Mouse (Mus musculus) embryonic stem cell, embryonic (primary cell): ENCODE data around the gene Olfr1424.
"Not testable (repeated sequence)": the region's sequence is repeated elsewhere in the genome, so short reads cannot be mapped to it uniquely, and the experiment has no call there.

ENCODE experiments used
- CTCF ChIA-PET, 4 experiments: fragments of 300-600 bp in 2 of 4; fragments of 350-600 bp in 2 of 4; sonication (Branson Sonifier 250); formaldehyde crosslinking; loops; one replicate each; lab custom pipeline; 2022; ENCODE audit warnings: inconsistent platforms in 2 of 4; lab: Charles Lee
- POLR2A ChIA-PET, 4 experiments: fragments of 300-600 bp in 2 of 4; fragments of 350-600 bp in 2 of 4; sonication (Branson Sonifier 250); formaldehyde crosslinking; loops; one replicate each; lab custom pipeline; 2022; ENCODE audit warnings: antibody characterized with exemption in 4 of 4, inconsistent platforms in 1 of 4; lab: Charles Lee

The Olfr1424 gene

GRCm38 (mm10) chr19:12062582-12062981 is at the start of gene Olfr1424:
Gene Olfr1424, minus strand, starts transcription at chr19:12062682.
- CTCF ChIA-PET, POLR2A ChIA-PET: not testable (repeated sequence)

GRCm38 (mm10) chr19:12104541-12104940 is 42.1 kb upstream of the Olfr1424 start:
- CTCF ChIA-PET: no interaction called here
- POLR2A ChIA-PET: no interaction called here

- CTCF ChIA-PET: no interaction called here
- POLR2A ChIA-PET: no interaction called here
Measured at GRCm38 (mm10) chr19:12103234-12103633, 40.8 kb upstream of the Olfr1424 start, which contains the start of gene Olfr1427. Gene Olfr1427, minus strand, starts transcription at chr19:12103334.

- POLR2A ChIA-PET: no interaction called here
Measured at GRCm38 (mm10) chr19:12091913-12092312, 29.4 kb upstream of the Olfr1424 start, which contains the start of gene Olfr1426. Gene Olfr1426, minus strand, starts transcription at chr19:12092013.

GRCm38 (mm10) chr19:12077631-12078030 is 15.1 kb upstream of the Olfr1424 start, which contains the start of gene Olfr1425:
Gene Olfr1425, minus strand, starts transcription at chr19:12077731.
- POLR2A ChIA-PET: interaction anchor here in 1 of 4 experiments (0.6 kb wide), 1 partner anchor 18 kb away, joined by 3 read pairs; no protein-coding TSS in a partner anchor
- CTCF ChIA-PET: not testable (repeated sequence)

More at GRCm38 (mm10) chr19:12091913-12092312, 29.4 kb upstream of the Olfr1424 start, which contains the start of gene Olfr1426:
- CTCF ChIA-PET: no interaction called here

- POLR2A ChIA-PET: interaction anchor here in 1 of 4 experiments (1.3 kb wide), 1 partner anchor 51 kb away, joined by 7 read pairs; no protein-coding TSS in a partner anchor
- CTCF ChIA-PET: not testable (repeated sequence)
Measured at GRCm38 (mm10) chr19:12069546-12069945, 7.1 kb upstream of the Olfr1424 start.

- CTCF ChIA-PET: not testable (repeated sequence)
- POLR2A ChIA-PET: interaction anchor here in 1 of 4 experiments (0.9 kb wide), 1 partner anchor 260 kb away, joined by 3 read pairs; no protein-coding TSS in a partner anchor
Measured at GRCm38 (mm10) chr19:12067806-12068205, 5.3 kb upstream of the Olfr1424 start.

- ChIA-PET CTCF (no interaction called here), POLR2A (no interaction called here)
Measured at GRCm38 (mm10) chr19:12043163-12043562, 19.3 kb downstream of the Olfr1424 start.

GRCm38 (mm10) chr19:12041217-12041616 is 21.3 kb downstream of the Olfr1424 start, which contains the start of gene Olfr1423:
Gene Olfr1423, minus strand, starts transcription at chr19:12041317.
- ChIA-PET CTCF (no interaction called here), POLR2A (no interaction called here)

- POLR2A ChIA-PET: interaction anchor here in 1 of 4 experiments (1.0 kb wide), 1 partner anchor 16 kb away, joined by 3 read pairs; no protein-coding TSS in a partner anchor
- CTCF ChIA-PET: no interaction called here
Measured at GRCm38 (mm10) chr19:12037727-12038126, 24.8 kb downstream of the Olfr1424 start.

GRCm38 (mm10) chr19:12026606-12027005 is 35.9 kb downstream of the Olfr1424 start:
- CTCF ChIA-PET: interaction anchor here in 1 of 4 experiments (0.7 kb wide), 1 partner anchor 396 kb away, joined by 3 read pairs; no protein-coding TSS in a partner anchor
- POLR2A ChIA-PET: interaction anchor here in 1 of 4 experiments (0.7 kb wide), 1 partner anchor 440 kb away, joined by 11 read pairs; no protein-coding TSS in a partner anchor

- ChIA-PET POLR2A (no interaction called here), CTCF (no interaction called here)
Measured at GRCm38 (mm10) chr19:12025333-12025732, 37.1 kb downstream of the Olfr1424 start.

GRCm38 (mm10) chr19:12024149-12024548 is 38.3 kb downstream of the Olfr1424 start:
- ChIA-PET CTCF (no interaction called here), POLR2A (no interaction called here)

- CTCF ChIA-PET: interaction anchor here in 3 of 4 experiments (0.6 to 1.3 kb wide), 4 partner anchors 51 to 1298 kb away, joined by 3 to 19 read pairs (median 8); no protein-coding TSS in a partner anchor
- POLR2A ChIA-PET: no interaction called here
Measured at GRCm38 (mm10) chr19:12016192-12016591, 46.3 kb downstream of the Olfr1424 start.

GRCm38 (mm10) chr19:12015708-12016107 is 46.8 kb downstream of the Olfr1424 start:
- POLR2A ChIA-PET: no interaction called here
- CTCF ChIA-PET: interaction anchor here in 2 of 4 experiments (0.6 to 1.3 kb wide), 2 partner anchors 50 to 278 kb away, joined by 3 to 4 read pairs; no protein-coding TSS in a partner anchor

- POLR2A ChIA-PET: interaction anchor here in 1 of 4 experiments (1.6 kb wide), 1 partner anchor 48 kb away, joined by 5 read pairs; no protein-coding TSS in a partner anchor
- CTCF ChIA-PET: interaction anchor here in 1 of 4 experiments (0.9 kb wide), 1 partner anchor 48 kb away, joined by 3 read pairs; no protein-coding TSS in a partner anchor
Measured at GRCm38 (mm10) chr19:12013228-12013627, 49.3 kb downstream of the Olfr1424 start.

GRCm38 (mm10) chr19:12012615-12013014 is 49.9 kb downstream of the Olfr1424 start:
- CTCF ChIA-PET: interaction anchor here in 2 of 4 experiments (0.6 to 2.2 kb wide), 3 partner anchors 11 to 1336 kb away, joined by 8 to 9 read pairs (median 9); no protein-coding TSS in a partner anchor
- POLR2A ChIA-PET: interaction anchor here in 3 of 4 experiments (0.6 to 5.5 kb wide), 11 partner anchors 10 to 1487 kb away, joined by 3 to 65 read pairs (median 4); partner anchors contain the start of genes Osbp (in 2 of the 3), Cpsf7 (in 1 of the 3), Sdhaf2 (in 1 of the 3) and Zfp91 (in 1 of the 3)

GRCm38 (mm10) chr19:12011560-12012556 is 50.6 kb downstream of the Olfr1424 start:
- CTCF ChIA-PET: interaction anchor here (0.6 to 2.2 kb wide), 8 partner anchors 10 to 1335 kb away, joined by 3 to 9 read pairs (median 5); no protein-coding TSS in a partner anchor
- POLR2A ChIA-PET: interaction anchor here (0.6 to 5.5 kb wide), 37 partner anchors 9 to 1486 kb away, joined by 3 to 65 read pairs (median 3); partner anchors contain the start of genes Osbp (in 2 of the 4), Patl1 (in 2 of the 4), Stx3 (in 2 of the 4) and Cpsf7 (in 1 of the 4)
